Mouse (Mus musculus) liver, adult 2 months (tissue): ENCODE data around the gene Ginm1. TPM values are rescaled to one million over a fixed set of nuclear protein-coding genes. Genes with fewer than 3 reads are reported as not detected.

Experiments
- DNase-seq: peaks from one replicate; pipeline ENCODE4 v3.0.0-alpha.2; 2011; ENCODE audit warnings: low read depth, low spot score; ENCODE audit errors: extremely low read depth
- H3K27ac ChIP-seq: fragments of 200-500 bp; replicated peaks from 2 replicates; pipeline ENCODE4 v1.5.1; 2012; ENCODE audit warnings: low read depth, mild to moderate bottlenecking, control low read depth, inconsistent platforms, low read length; ENCODE audit not compliant: insufficient read depth
- H3K27me3 ChIP-seq: fragments of 200-500 bp; 2 replicates; pipeline ENCODE4 v1.6.1; 2012; ENCODE audit warnings: mild to moderate bottlenecking, moderate library complexity, low read length, inconsistent platforms; ENCODE audit not compliant: control insufficient read depth, insufficient read depth
- H3K36me3 ChIP-seq: fragments of 200-500 bp; 2 replicates; pipeline ENCODE4 v1.6.1; 2012; ENCODE audit warnings: low read length, inconsistent platforms; ENCODE audit not compliant: control insufficient read depth, insufficient read depth
- H3K4me1 ChIP-seq: fragments of 200-500 bp; 2 replicates; pipeline ENCODE4 v1.6.1; 2011; ENCODE audit warnings: low read length; ENCODE audit not compliant: control insufficient read depth, insufficient read depth
- H3K4me3 ChIP-seq: fragments of 200-500 bp; 2 replicates; pipeline ENCODE4 v1.5.1; 2011; ENCODE audit warnings: low read depth, mild to moderate bottlenecking, control low read depth, low read length, moderate library complexity; ENCODE audit not compliant: insufficient read depth
- H3K79me2 ChIP-seq: fragments of 200-500 bp; 2 replicates; pipeline ENCODE4 v1.6.1; 2012; ENCODE audit warnings: inconsistent platforms, mild to moderate bottlenecking, low read length, moderate library complexity; ENCODE audit not compliant: control insufficient read depth, insufficient read depth
- H3K9ac ChIP-seq: fragments of 200-500 bp; 2 replicates; pipeline ENCODE4 v1.6.1; 2012; ENCODE audit warnings: low read depth, mild to moderate bottlenecking, control low read depth, inconsistent platforms, low read length
- CTCF ChIP-seq: fragments of 200-500 bp; IDR thresholded peaks from 2 replicates; pipeline ENCODE4 v1.5.1; 2011; ENCODE audit warnings: low read depth, low read length, control low read depth
- POLR2A ChIP-seq: fragments of 200-500 bp; IDR thresholded peaks from 2 replicates; pipeline ENCODE4 v1.6.1; 2011; ENCODE audit warnings: low read length, control low read depth; ENCODE audit not compliant: insufficient read depth; ENCODE audit errors: extremely low read depth
- WGBS: fragments of 180-500 bp; shearing (Covaris S2); methylation state at CpG from one replicate; pipeline ENCODE4 v1.1.7; 2018; 5-methylcytosine and 5-hydroxymethylcytosine counted together
- polyA plus RNA-seq: library from polyadenylated mRNA; depleted of rRNA; stranded (reverse); fragments of >200 nt; gene quantifications from 2 replicates; pipeline ENCODE4 v1.2.3, GENCODE M21; 2012
- total RNA-seq: library from RNA; depleted of rRNA; stranded (reverse); fragments of >200 nt; gene quantifications from 2 replicates; pipeline ENCODE4 v1.2.3, GENCODE M21; 2014

Gene Ginm1
- total and polyA plus RNA-seq, 2 experiments, result 13.6 to 64.2 TPM

- Histone ChIP-seq H3K79me2 (no peaks in the 10 kb centered on the region), H3K27me3 (no peaks in the 10 kb centered on the region), H3K4me1 (peaks cover 16% of the 10 kb centered on the region), H3K27ac (peak overlapping the region; percentile 66), H3K9ac (no peak overlapping the region), H3K4me3 (no peak overlapping the region), H3K36me3 (no peaks in the 10 kb centered on the region)
- no peak for DNase-seq
- TF ChIP-seq POLR2A (no peak), CTCF (no peak)
- 75% methylated on average over 5 of the region's 5 CpGs for WGBS
These were observed 46.3 kb upstream of the Ginm1 start for GRCm38 (mm10) chr10:7838874-7839421.

GRCm38 (mm10) chr10:7838036-7838435 lies 45.4 kb upstream of the Ginm1 start:
- H3K27ac ChIP-seq, result no peak overlapping the region
- no peak overlapping the region for H3K9ac ChIP-seq
- H3K36me3 ChIP-seq, result no peaks in the 10 kb centered on the region
- peaks cover 16% of the 10 kb centered on the region for H3K4me1 ChIP-seq
- no peaks in the 10 kb centered on the region for H3K79me2 ChIP-seq
- H3K4me3 ChIP-seq, result no peak overlapping the region
- TF ChIP-seq CTCF, result no peak
- no peak for TF ChIP-seq POLR2A
- whole genome bisulfite sequencing, result 82% methylated on average over 8 of the region's 8 CpGs
- no peak for DNase-seq
- H3K27me3 ChIP-seq, result no peaks in the 10 kb centered on the region

GRCm38 (mm10) chr10:7837446-7837845 lies 44.8 kb upstream of the Ginm1 start:
- DNase-seq, result no peak
- H3K4me3 ChIP-seq, result no peak overlapping the region
- H3K27ac ChIP-seq, result no peak overlapping the region
- TF ChIP-seq CTCF, result no peak
- no peak for TF ChIP-seq POLR2A
- H3K79me2 ChIP-seq, result no peaks in the 10 kb centered on the region
- no peaks in the 10 kb centered on the region for H3K27me3 ChIP-seq
- WGBS, result 94% methylated on average over 8 of the region's 8 CpGs
- no peaks in the 10 kb centered on the region for H3K36me3 ChIP-seq
- no peak overlapping the region for H3K9ac ChIP-seq
- H3K4me1 ChIP-seq, result peaks cover 17% of the 10 kb centered on the region

GRCm38 (mm10) chr10:7836902-7837301 lies 44.3 kb upstream of the Ginm1 start:
- peaks cover 16% of the 10 kb centered on the region for H3K4me1 ChIP-seq
- no peak overlapping the region for H3K27ac ChIP-seq
- DNase-seq, result no peak
- no peaks in the 10 kb centered on the region for H3K27me3 ChIP-seq
- H3K79me2 ChIP-seq, result no peaks in the 10 kb centered on the region
- TF ChIP-seq POLR2A (no peak), CTCF (no peak)
- WGBS, result 76% methylated on average over 2 of the region's 2 CpGs
- H3K9ac ChIP-seq, result no peak overlapping the region
- no peak overlapping the region for H3K4me3 ChIP-seq
- H3K36me3 ChIP-seq, result no peaks in the 10 kb centered on the region

GRCm38 (mm10) chr10:7834671-7835225 lies 42.1 kb upstream of the Ginm1 start:
- Histone ChIP-seq H3K4me3 (no peak overlapping the region), H3K27me3 (no peaks in the 10 kb centered on the region), H3K79me2 (no peaks in the 10 kb centered on the region), H3K9ac (no peak overlapping the region), H3K36me3 (no peaks in the 10 kb centered on the region), H3K4me1 (peaks cover 11% of the 10 kb centered on the region), H3K27ac (peak overlapping the region; percentile 37; the same call in 1 of the 2 replicates)
- no peak for TF ChIP-seq POLR2A
- WGBS, result 78% methylated on average over 10 of the region's 10 CpGs
- DNase-seq, result peak; percentile 27
